ENCODE assay signal across 14 mouse cellular contexts in genomic region chr1:76010212-76010800, GRCm38 (mm10).
DNase-seq lines count a peak whose midpoint lies in the region; ATAC-seq and TF ChIP-seq lines count a peak whose summit lies in the region.
"Had no signal": no experiment of that assay in that cellular context is flagged by ENCODE, and none has a peak within 500 bp of the region (broad histone marks: within the 10 kb centered on the region; RNA-seq: fewer than 3 reads in every experiment).

No protein-coding gene starts in this region.

- H3K4me2 ChIP-seq in kidney, embryonic 14.5 days (replicated peaks; ENCODE audit: low read depth, low read length) = no peak overlapping the region
- H3K4me2 ChIP-seq: embryonic facial prominence, embryonic 15.5 days; limb, embryonic 15.5 days; midbrain, embryonic 12.5 days had no signal

- no peak for TF ChIP-seq POLR2A in kidney, adult 2 months (IDR thresholded peaks at IDR 0.05; ENCODE audit: low read depth, low read length)

- H3K36me3 ChIP-seq in kidney, adult 2 months (ENCODE audit: control insufficient read depth, insufficient read depth, low read length) = no peaks in the 10 kb centered on the region
- H3K36me3 ChIP-seq in kidney, embryonic 14.5 days (ENCODE audit: control insufficient read depth, insufficient read depth, low read length) = no peaks in the 10 kb centered on the region
- H3K36me3 ChIP-seq in embryonic facial prominence, embryonic 10.5 days (replicated peaks) = no peaks in the 10 kb centered on the region
- H3K36me3 ChIP-seq: embryonic facial prominence, embryonic 15.5 days; limb, embryonic 15.5 days; midbrain, embryonic 12.5 days had no signal

- intact Hi-C loops in heart, postnatal 14 days (cut with DNase I) = no loop called here

- no peak for ATAC-seq in kidney, embryonic 14.5 days (ENCODE audit: low FRiP score, low TSS enrichment)
- ATAC-seq: CD4-positive, CD25-positive, alpha-beta regulatory T cell, adult 4 months; forebrain, postnatal 0 days had no signal

- H3K9me3 ChIP-seq in kidney, embryonic 14.5 days (ENCODE audit: control insufficient read depth, low read length) = no peaks in the 10 kb centered on the region
- peaks cover 6% of the 10 kb centered on the region; the same call in 1 of the 2 replicates for H3K9me3 ChIP-seq in embryonic facial prominence, embryonic 10.5 days
- H3K9me3 ChIP-seq: embryonic facial prominence, embryonic 15.5 days; limb, embryonic 15.5 days; midbrain, embryonic 12.5 days had no signal

- H3K9ac ChIP-seq in kidney, embryonic 14.5 days (ENCODE audit: low read depth, low read length) = no peak overlapping the region
- H3K9ac ChIP-seq: embryonic facial prominence, embryonic 15.5 days; forebrain, postnatal 0 days; limb, embryonic 15.5 days; midbrain, embryonic 12.5 days had no signal

- peak; percentile 40 for DNase-seq in kidney, adult 2 months
- DNase-seq in 416B (ENCODE audit: low read depth) = peak; percentile 22
- DNase-seq in embryonic facial prominence, embryonic 10.5 days (ENCODE audit: low spot score) = no peak
- peak; percentile 35 to 36 for DNase-seq in heart, postnatal 14 days
- no peak for DNase-seq in T-cell, adult 2 months (ENCODE audit: low spot score)
- no peak for DNase-seq in frontal cortex, postnatal 25 days (ENCODE audit: low spot score in 2 of 2)
- DNase-seq: forebrain, postnatal 0 days had no signal

- no peaks in the 10 kb centered on the region for H3K27me3 ChIP-seq in kidney, adult 2 months (replicated peaks; ENCODE audit: control insufficient read depth, insufficient read depth, low read length)
- no peaks in the 10 kb centered on the region for H3K27me3 ChIP-seq in kidney, embryonic 14.5 days (ENCODE audit: control insufficient read depth, insufficient read depth, low read length)
- peaks cover 7% of the 10 kb centered on the region; the same call in 1 of the 2 replicates for H3K27me3 ChIP-seq in embryonic facial prominence, embryonic 10.5 days (replicated peaks; ENCODE audit: low read depth, poor library complexity, severe bottlenecking)
- H3K27me3 ChIP-seq: embryonic facial prominence, embryonic 15.5 days; limb, embryonic 15.5 days had no signal

- WGBS in kidney, adult 2 months = 64% methylated on average over 4 of the region's 4 CpGs
- 68% methylated on average over 4 of the region's 4 CpGs for WGBS in kidney, embryonic 14.5 days
- 65% methylated on average over 4 of the region's 4 CpGs for WGBS in embryonic facial prominence, embryonic 10.5 days

- H3K4me1 ChIP-seq in kidney, adult 2 months (ENCODE audit: control insufficient read depth, insufficient read depth, low read length) = no peaks in the 10 kb centered on the region
- no peaks in the 10 kb centered on the region for H3K4me1 ChIP-seq in kidney, embryonic 14.5 days (ENCODE audit: control insufficient read depth, insufficient read depth, low read length)
- H3K4me1 ChIP-seq in embryonic facial prominence, embryonic 10.5 days = peaks cover 46% of the 10 kb centered on the region
- H3K4me1 ChIP-seq: limb, embryonic 15.5 days; midbrain, embryonic 12.5 days had no signal

- no peak overlapping the region for H3K27ac ChIP-seq in kidney, adult 2 months (ENCODE audit: insufficient read depth, low read depth, low read length)
- no peak overlapping the region for H3K27ac ChIP-seq in kidney, embryonic 14.5 days (ENCODE audit: low read depth, low read length)
- peak overlapping the region; percentile 40 for H3K27ac ChIP-seq in embryonic facial prominence, embryonic 10.5 days (replicated peaks)
- H3K27ac ChIP-seq: embryonic facial prominence, embryonic 15.5 days; layer of hippocampus, adult 2 months; limb, embryonic 15.5 days; midbrain, embryonic 12.5 days had no signal

- no peak overlapping the region for H3K4me3 ChIP-seq in kidney, adult 2 months (ENCODE audit: insufficient read depth, low read depth, low read length)
- no peak overlapping the region for H3K4me3 ChIP-seq in kidney, embryonic 14.5 days (ENCODE audit: low read length)
- no peak overlapping the region for H3K4me3 ChIP-seq in embryonic facial prominence, embryonic 10.5 days
- H3K4me3 ChIP-seq: embryonic facial prominence, embryonic 15.5 days; layer of hippocampus, adult 2 months; limb, embryonic 15.5 days; midbrain, embryonic 12.5 days; myocyte had no signal

- TF ChIP-seq CTCF in kidney, adult 2 months (conservative IDR thresholded peaks at IDR 0.05; ENCODE audit: insufficient read depth, insufficient read length, low read depth, low read length) = no peak

Comparison
In these comparisons a context has a peak if more than half of its experiments do, and no peak if none do; other contexts are left out.
1. DNase-seq: peak in kidney, adult 2 months (single experiment), 416B (single experiment) and heart, postnatal 14 days (2 of 2); none in embryonic facial prominence, embryonic 10.5 days (single experiment), T-cell, adult 2 months (single experiment) and frontal cortex, postnatal 25 days (0 of 2).